Mouse (Mus musculus) forebrain, embryonic 12.5 days (tissue): ENCODE measurements around the gene Svopl. TPM values are rescaled to one million over a fixed set of nuclear protein-coding genes. Genes with fewer than 3 reads are reported as not detected.

Experiments
- ATAC-seq: fragments of 200-750 bp; cut with Nextera tagmentation; 2 replicates; pipeline ENCODE4 v1.8.0; 2017; ENCODE audit warnings: moderate TSS enrichment; ENCODE audit not compliant: low FRiP score
- H3K27ac ChIP-seq: fragments of 300-500 bp; sonication (generic); 2 replicates; pipeline ENCODE4 v1.5.1; 2016; ENCODE audit warnings: mild to moderate bottlenecking
- H3K27me3 ChIP-seq: fragments of 300-500 bp; sonication (generic); 2 replicates; pipeline ENCODE4 v1.6.1; 2016; ENCODE audit warnings: mild to moderate bottlenecking
- H3K36me3 ChIP-seq: fragments of 300-500 bp; sonication (generic); replicated peaks from 2 replicates; pipeline ENCODE4 v1.6.1; 2016; ENCODE audit warnings: mild to moderate bottlenecking
- H3K4me1 ChIP-seq: fragments of 300-500 bp; sonication (generic); 2 replicates; pipeline ENCODE4 v1.6.1; 2016
- H3K4me2 ChIP-seq: fragments of 300-500 bp; sonication (generic); 2 replicates; pipeline ENCODE4 v1.6.1; 2016; ENCODE audit warnings: mild to moderate bottlenecking, moderate library complexity
- H3K4me3 ChIP-seq: fragments of 300-500 bp; sonication (generic); replicated peaks from 2 replicates; pipeline ENCODE4 v1.5.1; 2016; ENCODE audit warnings: mild to moderate bottlenecking
- H3K9ac ChIP-seq: fragments of 300-500 bp; sonication (generic); 2 replicates; pipeline ENCODE4 v1.6.1; 2016; ENCODE audit warnings: mild to moderate bottlenecking
- H3K9me3 ChIP-seq: fragments of 300-500 bp; sonication (generic); 2 replicates; pipeline ENCODE4 v1.6.1; 2016
- WGBS: fragments of 180-500 bp; shearing (Covaris S2); methylation state at CpG from one replicate; pipeline ENCODE4 v1.1.7; 2016; 5-methylcytosine and 5-hydroxymethylcytosine counted together
- polyA plus RNA-seq: library from polyadenylated mRNA; unstranded; fragments of >200 nt; fragmentation: Nextera tagmentation; extraction: Ambion mirVana; gene quantifications from 2 replicates; pipeline ENCODE4 v1.2.1, GENCODE M21; 2016

Gene Svopl
- polyA plus RNA-seq, 1 experiment from 2014 or later, result 1.1 TPM

DNA sequence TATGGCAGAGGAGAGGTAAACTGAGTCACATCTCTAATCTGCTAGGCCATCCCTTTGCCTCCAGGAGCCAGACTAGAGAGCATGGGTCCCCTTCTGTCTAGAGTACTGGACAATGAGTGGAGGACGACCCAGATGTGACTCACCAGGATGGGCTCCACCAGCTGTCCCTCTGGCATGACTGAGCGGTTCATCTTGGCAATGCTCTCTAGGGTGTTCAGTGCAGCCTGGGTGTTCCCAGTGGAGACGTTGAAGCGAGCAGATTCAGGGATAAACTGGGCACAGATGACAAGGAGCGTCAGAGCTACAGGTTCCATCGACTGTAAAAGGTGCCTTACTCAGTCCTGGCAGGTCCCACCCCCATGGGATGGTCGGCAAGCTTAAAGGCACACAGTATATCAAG, 25.4 kb downstream of the Svopl start:
- Histone ChIP-seq H3K4me1 (no peaks in the 10 kb centered on the region), H3K4me3 (no peak overlapping the region), H3K9me3 (no peaks in the 10 kb centered on the region), H3K27ac (no peak overlapping the region), H3K36me3 (no peaks in the 10 kb centered on the region), H3K9ac (no peak overlapping the region), H3K27me3 (no peaks in the 10 kb centered on the region), H3K4me2 (no peak overlapping the region)
- ATAC-seq, result no peak
- WGBS, result 84% methylated on average over 7 of the region's 7 CpGs

DNA sequence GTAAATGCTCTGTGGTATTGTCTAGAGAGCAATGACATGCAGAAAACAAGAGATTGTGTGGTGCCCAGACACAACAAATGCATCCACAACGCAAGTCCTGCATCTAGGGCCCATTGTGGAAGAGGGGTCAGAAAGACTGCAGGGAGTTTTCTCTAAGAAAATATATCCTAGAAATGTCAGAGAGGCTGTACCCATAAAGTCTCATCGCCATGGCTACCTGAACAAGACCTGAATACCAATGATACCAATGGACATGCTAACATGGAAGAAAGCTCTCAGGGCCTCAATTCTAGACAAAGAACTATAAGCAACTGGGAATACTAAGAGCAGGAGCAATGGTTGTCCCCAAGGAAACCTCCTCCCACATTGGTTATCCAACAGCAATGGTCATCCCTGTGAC, 34.0 kb downstream of the Svopl start:
- no peak overlapping the region for H3K27ac ChIP-seq
- ATAC-seq, result no peak
- H3K9ac ChIP-seq, result no peak overlapping the region
- no peaks in the 10 kb centered on the region for H3K36me3 ChIP-seq
- H3K4me1 ChIP-seq, result peaks cover 2% of the 10 kb centered on the region; the same call in 1 of the 2 replicates
- 84% methylated on average over 2 of the region's 2 CpGs for WGBS
- no peaks in the 10 kb centered on the region for H3K27me3 ChIP-seq
- no peaks in the 10 kb centered on the region for H3K9me3 ChIP-seq
- H3K4me3 ChIP-seq, result no peak overlapping the region
- no peak overlapping the region for H3K4me2 ChIP-seq

GRCm38 (mm10) chr6:38007459-38007858, 39.3 kb downstream of the Svopl start:
- no peak overlapping the region for H3K4me3 ChIP-seq

DNA sequence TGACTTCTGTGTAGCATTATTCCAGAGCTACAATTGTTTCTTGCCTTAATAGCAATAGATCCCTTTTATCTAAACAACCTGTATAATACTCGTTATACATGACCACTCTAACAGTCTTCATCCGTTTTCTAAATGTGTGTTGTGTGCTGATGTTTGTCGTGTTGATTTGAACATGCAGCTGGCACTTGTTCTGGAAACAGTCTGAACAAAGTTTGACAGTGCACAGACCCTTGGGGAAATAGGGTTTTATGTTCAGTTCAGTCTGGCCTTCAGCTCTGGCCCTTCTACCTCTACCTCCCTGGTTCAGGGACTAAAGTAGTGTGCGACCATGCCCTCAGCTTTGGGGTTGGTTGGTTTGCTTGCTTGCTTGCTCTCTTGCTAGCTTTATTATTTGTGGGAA, 79.4 kb downstream of the Svopl start:
- no peak overlapping the region for H3K27ac ChIP-seq
- 92% methylated on average over 4 of the region's 4 CpGs for WGBS
- no peaks in the 10 kb centered on the region for H3K27me3 ChIP-seq
- H3K36me3 ChIP-seq, result peaks cover 60% of the 10 kb centered on the region
- H3K9me3 ChIP-seq, result no peaks in the 10 kb centered on the region
- no peak for ATAC-seq
- H3K9ac ChIP-seq, result no peak overlapping the region
- H3K4me3 ChIP-seq, result no peak overlapping the region
- H3K4me1 ChIP-seq, result no peaks in the 10 kb centered on the region
- no peak overlapping the region for H3K4me2 ChIP-seq

More at GRCm38 (mm10) chr6:38007459-38007858, 39.3 kb downstream of the Svopl start:
- Histone ChIP-seq H3K9ac (no peak overlapping the region), H3K27me3 (no peaks in the 10 kb centered on the region), H3K9me3 (no peaks in the 10 kb centered on the region), H3K36me3 (no peaks in the 10 kb centered on the region), H3K4me1 (no peaks in the 10 kb centered on the region; the same call in 1 of the 2 replicates), H3K4me2 (no peak overlapping the region), H3K27ac (no peak overlapping the region)
- ATAC-seq, result peak; percentile 79
- WGBS, result 9% methylated on average over 6 of the region's 6 CpGs

GRCm38 (mm10) chr6:37951306-37951705, 95.5 kb downstream of the Svopl start:
- 87% methylated on average over 6 of the region's 6 CpGs for WGBS
- Histone ChIP-seq H3K27ac (no peak overlapping the region), H3K9ac (no peak overlapping the region), H3K36me3 (peaks cover 69% of the 10 kb centered on the region), H3K4me3 (no peak overlapping the region), H3K4me2 (no peak overlapping the region), H3K27me3 (no peaks in the 10 kb centered on the region), H3K4me1 (no peaks in the 10 kb centered on the region), H3K9me3 (no peaks in the 10 kb centered on the region)
- ATAC-seq, result no peak

DNA sequence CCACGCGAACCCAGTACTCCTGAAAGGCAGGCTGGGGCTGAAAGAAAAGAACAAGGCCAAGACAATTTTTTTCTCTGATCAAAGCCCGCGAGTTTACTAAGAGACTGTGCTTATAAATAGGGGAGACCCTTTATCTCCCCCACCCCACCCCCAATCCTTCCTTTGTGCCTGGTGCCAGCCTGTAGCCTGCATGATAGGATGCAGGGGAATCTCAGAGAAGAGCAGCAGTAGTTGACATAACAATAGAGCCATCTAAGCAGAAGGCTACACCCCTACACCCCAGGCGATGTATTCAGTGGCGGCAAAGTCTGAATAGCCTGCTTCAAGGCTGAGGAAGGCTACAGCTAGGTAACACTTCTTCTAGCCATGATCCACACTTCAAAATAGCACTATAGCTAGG, 110.3 kb downstream of the Svopl start:
- no peaks in the 10 kb centered on the region for H3K9me3 ChIP-seq
- H3K4me3 ChIP-seq, result no peak overlapping the region
- H3K27me3 ChIP-seq, result no peaks in the 10 kb centered on the region
- no peak overlapping the region for H3K4me2 ChIP-seq
- peaks cover 16% of the 10 kb centered on the region for H3K4me1 ChIP-seq
- H3K27ac ChIP-seq, result no peak overlapping the region
- H3K9ac ChIP-seq, result no peak overlapping the region
- peaks cover 30% of the 10 kb centered on the region for H3K36me3 ChIP-seq
- ATAC-seq, result peak; percentile 51; the same call in 1 of the 2 replicates
- 5% methylated on average over 6 of the region's 6 CpGs for WGBS

Other genes starting within 250 kb of the Svopl start
- 30.9 and 32.6 TPM in 2 replicates for gene Trim24, start 176.2 kb downstream of the Svopl start, polyA plus RNA-seq
- not detected in 2 replicates for gene Tmem213, start 62.3 kb upstream of the Svopl start, polyA plus RNA-seq
- 0.29 TPM in 1 of 2 replicates, not detected in the other for gene Atp6v0a4, start 77.6 kb upstream of the Svopl start, polyA plus RNA-seq
- gene D630045J12Rik, start 207.0 kb upstream of the Svopl start, polyA plus RNA-seq, result 13.0 and 13.6 TPM in 2 replicates